Mouse (Mus musculus): ENCODE measurements around the gene Strn3.

GRCm38 (mm10) chr12:51655944-51656465, 35.7 kb downstream of the Strn3 start:
- TF ChIP-seq CTCF (IDR thresholded peaks at IDR 0.05) (no peak), POLR2A (IDR thresholded peaks at IDR 0.05; ENCODE audit: insufficient read depth, low read depth, low read length) (no peak), EP300 (IDR thresholded peaks at IDR 0.05; ENCODE audit: insufficient read depth, low read depth, low read length) (no peak)
